Mouse (Mus musculus) lung, embryonic 15.5 days (tissue): ENCODE data around the gene Dixdc1. TPM values are rescaled to one million over a fixed set of nuclear protein-coding genes. Genes with fewer than 3 reads are reported as not detected.
A peak's percentile ranks its signal among the peaks of the same experiment; 100 is the strongest.

Experiments used
- ATAC-seq: fragments of 200-750 bp; cut with Nextera tagmentation; 2 replicates; pipeline ENCODE4 v1.8.0; 2017; ENCODE audit warnings: moderate number of reproducible peaks, borderline replicate concordance; ENCODE audit not compliant: low FRiP score, low TSS enrichment; ENCODE audit errors: extremely low read depth
- H3K27ac ChIP-seq: fragments of 300-500 bp; sonication (generic); 2 replicates; pipeline ENCODE4 v1.5.1; 2015; ENCODE audit warnings: moderate library complexity, mild to moderate bottlenecking, inconsistent platforms
- H3K27me3 ChIP-seq: fragments of 300-500 bp; sonication (generic); 2 replicates; pipeline ENCODE4 v1.6.1; 2015; ENCODE audit warnings: inconsistent platforms
- H3K36me3 ChIP-seq: fragments of 300-500 bp; sonication (generic); 2 replicates; pipeline ENCODE4 v1.6.1; 2015; ENCODE audit warnings: inconsistent platforms
- H3K4me1 ChIP-seq: fragments of 300-500 bp; sonication (generic); 2 replicates; pipeline ENCODE4 v1.6.1; 2015; ENCODE audit warnings: inconsistent platforms
- H3K4me2 ChIP-seq: fragments of 300-500 bp; sonication (generic); 2 replicates; pipeline ENCODE4 v1.6.1; 2015; ENCODE audit warnings: inconsistent platforms, mild to moderate bottlenecking, moderate library complexity
- H3K4me3 ChIP-seq: fragments of 300-500 bp; sonication (generic); 2 replicates; pipeline ENCODE4 v1.5.1; 2015; ENCODE audit warnings: mild to moderate bottlenecking, inconsistent platforms
- H3K9ac ChIP-seq: fragments of 300-500 bp; sonication (generic); 2 replicates; pipeline ENCODE4 v1.6.1; 2015; ENCODE audit warnings: inconsistent platforms
- H3K9me3 ChIP-seq: fragments of 300-500 bp; sonication (generic); 2 replicates; pipeline ENCODE4 v1.6.1; 2016; ENCODE audit warnings: inconsistent platforms
- WGBS: fragments of 180-500 bp; shearing (Covaris S2); methylation state at CpG from one replicate; pipeline ENCODE4 v1.1.7; 2015; 5-methylcytosine and 5-hydroxymethylcytosine counted together
- polyA plus RNA-seq: library from polyadenylated mRNA; unstranded; fragments of >200 nt; fragmentation: Nextera tagmentation; extraction: Ambion mirVana; gene quantifications from 2 replicates; pipeline ENCODE4 v1.2.1, GENCODE M21; 2015

Gene Dixdc1
- polyA plus RNA-seq, 1 experiment from 2014 or later: 7.8 TPM

DNA sequence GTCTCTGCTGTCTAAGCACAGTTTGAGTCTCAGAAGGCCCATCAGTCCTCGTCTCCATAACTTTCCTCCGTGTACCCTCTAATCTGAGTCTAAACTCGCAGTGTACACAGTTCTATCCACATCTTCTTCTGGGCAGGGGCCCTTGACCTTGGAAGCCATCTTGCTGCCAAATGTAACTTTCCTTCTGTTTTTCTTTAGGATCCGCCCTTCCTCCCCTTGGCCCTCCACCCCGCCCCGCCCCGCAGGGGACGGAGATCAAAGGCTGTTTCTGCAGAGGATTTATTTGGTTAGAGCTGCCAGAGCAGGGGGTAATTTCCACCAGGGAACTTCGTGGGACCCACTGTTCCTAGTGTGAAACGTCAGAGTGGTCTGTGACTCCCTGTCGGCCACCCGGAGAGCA, 18.3 kb downstream of the Dixdc1 start:
- no peaks in the 10 kb centered on the region for H3K9me3 ChIP-seq
- no peaks in the 10 kb centered on the region for H3K27me3 ChIP-seq
- H3K9ac ChIP-seq: no peak overlapping the region
- 24% methylated on average over 12 of the region's 12 CpGs for WGBS
- no peak overlapping the region for H3K27ac ChIP-seq
- H3K36me3 ChIP-seq: no peaks in the 10 kb centered on the region
- H3K4me3 ChIP-seq: no peak overlapping the region
- ATAC-seq: no peak
- no peak overlapping the region for H3K4me2 ChIP-seq
- H3K4me1 ChIP-seq: peaks cover 42% of the 10 kb centered on the region

DNA sequence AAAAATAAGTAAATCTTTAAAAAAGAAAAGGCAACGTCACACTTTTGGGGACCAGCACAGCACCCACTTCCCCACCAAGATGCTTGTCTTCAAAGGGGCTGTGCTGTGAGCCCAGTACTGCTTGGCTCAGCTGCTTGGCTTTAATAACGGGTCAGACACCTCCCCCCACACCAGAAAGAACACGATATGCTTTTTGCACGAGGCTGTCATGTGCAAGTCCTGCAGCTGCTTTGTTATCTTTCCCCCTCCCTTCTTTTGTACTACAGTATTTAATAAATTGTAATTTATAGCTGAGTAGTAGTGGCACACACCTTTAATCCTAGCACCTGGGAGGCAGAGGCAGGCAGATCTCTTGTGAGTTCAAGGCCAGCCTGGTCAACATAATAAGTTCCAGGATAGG, 20.4 kb downstream of the Dixdc1 start:
- Histone ChIP-seq H3K4me2 (no peak overlapping the region), H3K27me3 (no peaks in the 10 kb centered on the region), H3K9me3 (no peaks in the 10 kb centered on the region), H3K4me3 (no peak overlapping the region), H3K27ac (no peak overlapping the region), H3K36me3 (no peaks in the 10 kb centered on the region), H3K4me1 (peaks cover 28% of the 10 kb centered on the region), H3K9ac (no peak overlapping the region)
- ATAC-seq: no peak
- WGBS: 61% methylated on average over 4 of the region's 4 CpGs

DNA sequence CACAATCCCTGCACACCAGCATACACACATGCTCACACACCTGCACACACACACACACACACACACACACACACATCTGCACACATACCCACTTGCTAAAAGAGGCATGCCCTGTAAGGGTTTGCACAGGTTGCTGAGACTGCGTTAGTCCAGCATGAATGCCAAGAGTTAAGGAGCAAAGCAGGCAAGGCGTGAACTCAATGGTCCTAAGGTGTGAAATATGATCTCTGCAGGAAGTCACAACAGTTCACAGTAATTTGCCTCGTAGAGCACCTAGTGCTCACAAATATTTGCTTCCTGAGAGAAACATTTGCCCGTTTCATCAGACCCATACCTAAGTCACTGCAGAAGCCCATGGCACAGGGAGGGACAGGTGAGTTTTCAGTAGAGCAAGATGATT, 25.1 kb downstream of the Dixdc1 start:
- H3K4me2 ChIP-seq: no peak overlapping the region
- no peak; the same call in 1 of the 2 replicates for ATAC-seq

DNA sequence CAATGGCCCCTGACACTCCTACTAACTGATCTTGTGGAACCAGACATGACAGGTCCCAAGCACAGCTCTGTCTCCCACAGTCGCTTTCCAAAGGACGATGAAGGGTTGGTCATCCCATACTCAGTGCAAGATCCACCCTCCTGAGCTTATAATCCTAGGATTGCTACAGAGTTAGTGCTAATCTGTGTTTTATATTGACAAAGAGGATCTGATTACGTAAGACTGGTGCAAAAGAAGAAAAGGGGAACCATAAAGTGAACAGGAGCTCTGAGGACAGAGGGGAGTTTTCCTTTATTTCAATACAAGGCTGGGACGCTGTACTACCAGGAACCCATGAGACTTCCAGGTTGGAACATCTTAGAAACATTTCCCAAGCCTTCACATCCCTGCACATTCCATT, 28.0 kb downstream of the Dixdc1 start:
- WGBS: 84% methylated on average over 4 of the region's 4 CpGs
- no peak overlapping the region for H3K27ac ChIP-seq
- no peaks in the 10 kb centered on the region for H3K36me3 ChIP-seq
- no peaks in the 10 kb centered on the region for H3K27me3 ChIP-seq
- H3K4me3 ChIP-seq: no peak overlapping the region
- H3K9ac ChIP-seq: no peak overlapping the region
- ATAC-seq: no peak
- no peaks in the 10 kb centered on the region for H3K4me1 ChIP-seq
- no peaks in the 10 kb centered on the region for H3K9me3 ChIP-seq
- no peak overlapping the region for H3K4me2 ChIP-seq

More for the DNA sequence above, 25.1 kb downstream of the Dixdc1 start:
- Histone ChIP-seq H3K9me3 (no peaks in the 10 kb centered on the region), H3K27me3 (no peaks in the 10 kb centered on the region), H3K4me3 (no peak overlapping the region), H3K36me3 (no peaks in the 10 kb centered on the region), H3K4me1 (no peaks in the 10 kb centered on the region), H3K27ac (no peak overlapping the region), H3K9ac (no peak overlapping the region)
- 36% methylated on average over 4 of the region's 4 CpGs for WGBS

DNA sequence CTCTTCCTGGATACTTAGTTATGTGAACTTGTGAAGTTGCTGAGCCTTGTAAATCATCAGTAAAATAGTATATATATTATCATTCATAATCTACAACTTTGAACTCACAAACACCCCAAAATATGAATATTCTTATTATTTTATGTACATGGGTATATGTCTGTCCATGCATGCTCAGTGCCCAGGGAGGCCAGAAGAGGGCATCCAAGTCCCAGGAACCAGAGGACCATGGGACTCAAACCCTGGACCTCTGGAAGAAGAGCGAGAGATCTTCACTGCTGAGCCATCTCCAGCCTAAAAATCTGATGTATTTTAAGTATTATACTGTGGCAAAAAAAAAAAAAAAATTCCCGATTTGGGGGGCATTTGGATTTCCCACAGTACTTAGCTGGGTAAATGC, 30.2 kb downstream of the Dixdc1 start:
- Histone ChIP-seq H3K4me2 (no peak overlapping the region), H3K27me3 (no peaks in the 10 kb centered on the region), H3K9me3 (no peaks in the 10 kb centered on the region), H3K27ac (no peak overlapping the region), H3K9ac (no peak overlapping the region), H3K36me3 (no peaks in the 10 kb centered on the region), H3K4me1 (no peaks in the 10 kb centered on the region), H3K4me3 (no peak overlapping the region)
- no peak for ATAC-seq
- WGBS: 22% methylated on average over 2 of the region's 2 CpGs

DNA sequence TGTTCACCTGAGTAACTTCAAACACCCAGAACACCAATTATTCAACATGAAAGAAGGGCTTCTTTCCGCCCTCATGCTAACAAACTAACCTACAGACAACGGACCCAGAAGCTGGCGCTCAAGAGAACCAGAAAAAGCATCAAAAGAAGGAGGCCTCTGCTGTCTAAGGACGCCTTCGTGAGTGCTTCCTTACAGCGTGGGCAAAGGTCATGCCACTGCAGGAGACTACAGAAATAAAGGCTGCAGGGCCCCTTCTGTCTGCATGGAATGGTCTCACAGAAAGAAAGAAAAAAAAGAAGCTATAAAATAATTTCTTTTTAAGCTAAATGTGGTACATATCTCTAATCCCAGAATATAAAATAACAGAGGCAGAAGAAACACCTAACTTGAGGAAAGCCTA, 34.4 kb downstream of the Dixdc1 start:
- no peak overlapping the region for H3K9ac ChIP-seq
- peaks cover 8% of the 10 kb centered on the region; the same call in 1 of the 2 replicates for H3K27me3 ChIP-seq
- no peak overlapping the region for H3K4me2 ChIP-seq
- ATAC-seq: no peak
- no peaks in the 10 kb centered on the region for H3K36me3 ChIP-seq
- no peak overlapping the region for H3K4me3 ChIP-seq
- H3K27ac ChIP-seq: no peak overlapping the region
- WGBS: 52% methylated on average over 6 of the region's 6 CpGs
- H3K9me3 ChIP-seq: no peaks in the 10 kb centered on the region
- H3K4me1 ChIP-seq: peaks cover 5% of the 10 kb centered on the region

DNA sequence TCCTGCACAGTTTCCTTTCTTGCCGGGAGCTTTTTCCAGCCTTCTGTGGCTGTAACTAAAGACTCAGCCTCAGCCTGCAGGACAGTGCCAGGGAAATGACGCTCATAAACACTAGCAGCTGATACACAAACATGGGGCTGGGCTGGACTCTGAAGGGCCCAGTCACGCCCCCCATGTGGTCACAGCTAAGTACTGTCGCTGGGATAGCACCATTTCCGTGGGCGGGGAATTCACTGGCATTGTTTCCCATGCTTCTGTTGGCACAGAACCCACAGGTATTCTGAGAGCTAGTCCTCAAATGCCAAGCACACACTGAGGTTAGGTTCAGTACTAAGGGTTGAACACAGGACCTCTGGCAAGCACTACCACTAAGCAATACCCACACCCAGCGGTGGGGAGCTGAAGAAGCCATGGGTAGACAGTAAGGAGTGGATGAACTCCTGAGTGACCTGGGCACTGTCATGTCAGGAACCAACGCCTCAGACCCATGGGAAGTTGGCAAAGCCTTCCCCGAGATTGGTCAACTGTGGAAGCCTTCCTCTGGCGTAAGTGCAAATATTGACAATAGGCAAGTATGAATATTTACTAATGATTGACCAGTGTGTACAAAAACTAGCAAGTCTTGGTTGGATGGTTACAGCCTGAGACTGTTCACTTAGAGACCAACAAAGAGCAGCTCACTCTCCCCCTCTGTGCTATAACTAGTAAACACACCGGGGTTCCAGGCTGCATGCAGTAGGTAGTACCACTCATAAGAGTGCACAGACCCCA, 38.2 kb downstream of the Dixdc1 start:
- Histone ChIP-seq H3K4me1 (peaks cover 24% of the 10 kb centered on the region), H3K36me3 (no peaks in the 10 kb centered on the region), H3K9ac (no peak overlapping the region), H3K27me3 (peaks cover 36% of the 10 kb centered on the region), H3K27ac (peak overlapping the region; percentile 44; the same call in 1 of the 2 replicates), H3K4me2 (peak overlapping the region; percentile 26; the same call in 1 of the 2 replicates), H3K4me3 (no peak overlapping the region), H3K9me3 (no peaks in the 10 kb centered on the region)
- WGBS: 45% methylated on average over 11 of the region's 11 CpGs
- ATAC-seq: peak; percentile 56; the same call in 1 of the 2 replicates

DNA sequence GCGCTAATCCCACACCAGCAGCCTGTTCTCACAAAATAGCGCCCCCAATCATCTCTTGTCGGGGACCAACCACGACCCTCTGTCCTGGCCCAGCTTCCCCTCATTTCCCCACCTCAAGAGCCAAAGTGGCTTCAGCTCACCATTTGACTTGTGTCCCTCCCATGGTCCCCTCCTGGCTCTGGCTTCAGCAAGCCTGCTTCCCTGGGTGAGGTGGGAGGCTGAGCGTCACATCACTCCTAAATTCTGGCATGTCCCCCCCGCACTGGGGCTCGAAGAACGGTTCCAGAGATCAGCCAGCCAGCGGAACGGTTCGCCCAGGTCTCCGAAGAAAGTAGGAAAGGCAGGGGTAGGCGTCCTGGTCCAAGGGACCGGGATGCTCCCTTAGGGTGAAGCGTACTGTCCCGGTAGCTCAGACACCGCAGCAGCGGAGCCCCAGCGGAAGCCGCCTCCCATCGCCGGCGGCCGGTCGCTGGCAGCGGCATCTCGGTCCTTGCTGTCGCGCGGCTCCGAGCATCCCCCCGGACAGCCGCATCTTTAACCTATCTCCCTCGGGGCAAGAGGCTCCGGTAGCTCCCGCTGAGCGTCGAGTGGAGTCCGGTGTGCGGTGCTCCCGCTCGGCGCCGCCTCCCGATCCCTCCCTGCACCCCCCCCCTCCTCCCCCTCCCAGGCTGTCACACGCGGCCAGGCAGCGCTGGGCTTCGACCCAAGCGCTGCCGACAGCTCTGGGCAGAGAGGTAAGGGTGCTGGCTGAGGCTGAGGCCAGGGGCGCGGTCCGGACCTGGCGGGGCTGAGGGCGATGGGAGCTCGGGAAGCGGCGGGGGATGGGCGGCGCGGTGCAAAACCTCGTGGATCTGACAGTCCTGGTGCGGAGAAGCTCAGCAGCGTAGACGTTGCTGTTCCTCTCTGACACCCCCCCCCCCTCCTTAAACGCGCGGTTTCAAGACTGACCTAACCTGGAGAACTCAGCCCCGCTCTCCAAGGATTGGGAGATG, 40.6 kb downstream of the Dixdc1 start:
- Histone ChIP-seq H3K27ac (no peak overlapping the region), H3K4me3 (peak overlapping the region; percentile 49), H3K27me3 (peaks cover 36% of the 10 kb centered on the region), H3K36me3 (no peaks in the 10 kb centered on the region), H3K4me2 (peak overlapping the region; percentile 99), H3K9me3 (no peaks in the 10 kb centered on the region), H3K4me1 (peaks cover 24% of the 10 kb centered on the region), H3K9ac (peak overlapping the region; percentile 44)
- under 1% methylated on average over 70 of the region's 70 CpGs for WGBS
- ATAC-seq: peak; percentile 58

DNA sequence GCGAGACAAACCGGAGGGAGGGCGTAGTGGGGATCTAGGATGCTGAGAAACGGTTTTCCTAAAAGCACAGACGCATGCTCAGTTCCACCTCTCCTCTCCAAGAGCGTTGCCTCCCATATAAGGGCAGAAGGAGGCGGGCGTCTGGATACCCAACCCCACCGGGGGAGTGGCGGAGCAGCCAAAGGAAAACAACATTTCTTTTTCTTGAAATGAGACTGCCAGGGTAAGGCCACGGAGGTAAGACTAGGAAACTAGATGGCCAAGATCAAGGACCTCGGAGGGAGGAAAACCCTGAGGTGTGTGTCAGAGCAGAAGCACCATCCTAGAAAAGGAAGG, 41.6 kb downstream of the Dixdc1 start:
- H3K9ac ChIP-seq: no peak overlapping the region
- 0 out of 2 replicates have a peak, but pooled peaks have one; percentile 28 for ATAC-seq

DNA sequence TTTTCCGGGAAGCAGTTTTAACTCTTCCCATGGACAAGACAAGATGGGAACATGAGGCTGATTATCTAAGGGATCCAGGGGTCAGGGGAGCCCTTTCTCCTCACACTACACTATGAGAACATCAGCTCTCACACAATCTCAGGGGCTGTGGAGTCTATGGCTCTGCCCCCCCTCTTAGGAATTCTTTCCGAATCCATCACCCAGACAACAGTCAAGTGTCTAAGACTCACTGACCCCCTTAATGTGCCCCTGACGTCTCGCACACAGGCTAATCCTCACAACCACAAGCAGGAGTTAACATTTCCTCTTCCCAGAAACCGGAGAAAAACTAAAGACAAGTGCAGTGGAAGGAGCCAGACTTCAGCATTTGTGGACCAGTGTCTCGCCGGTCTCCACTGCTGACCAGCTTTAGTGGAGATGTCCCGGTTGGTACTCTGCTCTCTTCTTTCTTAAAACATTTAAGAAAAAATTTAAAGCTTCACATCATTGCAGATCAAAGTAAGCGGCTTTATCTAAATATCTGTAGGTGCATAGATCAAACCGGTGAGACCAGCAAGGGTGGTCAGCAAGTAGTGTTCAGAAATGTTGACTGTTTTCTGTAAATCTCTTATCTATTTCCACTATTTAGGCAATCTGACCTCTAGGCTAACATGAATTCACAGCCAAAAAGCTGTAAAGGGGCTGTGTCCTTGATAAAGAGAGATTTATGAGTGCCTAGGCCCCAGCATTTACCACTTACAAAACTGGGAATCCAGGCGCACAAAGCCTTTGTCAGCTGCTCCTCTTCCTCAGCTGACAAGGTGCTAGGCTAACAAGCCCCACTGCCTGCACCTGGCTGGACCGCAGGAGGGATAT, 42.2 kb downstream of the Dixdc1 start:
- ATAC-seq: no peak
- H3K27me3 ChIP-seq: peaks cover 36% of the 10 kb centered on the region
- peak overlapping the region; percentile 99 for H3K4me2 ChIP-seq
- H3K9me3 ChIP-seq: no peaks in the 10 kb centered on the region
- no peak overlapping the region for H3K27ac ChIP-seq
- WGBS: 53% methylated on average over 12 of the region's 12 CpGs
- no peak overlapping the region for H3K9ac ChIP-seq
- H3K4me1 ChIP-seq: peaks cover 31% of the 10 kb centered on the region
- peak overlapping the region; percentile 49 for H3K4me3 ChIP-seq
- no peaks in the 10 kb centered on the region for H3K36me3 ChIP-seq

More for the DNA sequence above, 41.6 kb downstream of the Dixdc1 start:
- peaks cover 29% of the 10 kb centered on the region for H3K4me1 ChIP-seq
- 3% methylated on average over 12 of the region's 12 CpGs for WGBS
- H3K4me3 ChIP-seq: peak overlapping the region; percentile 49
- H3K27ac ChIP-seq: no peak overlapping the region
- peak overlapping the region; percentile 99 for H3K4me2 ChIP-seq
- H3K27me3 ChIP-seq: peaks cover 36% of the 10 kb centered on the region
- no peaks in the 10 kb centered on the region for H3K9me3 ChIP-seq
- no peaks in the 10 kb centered on the region for H3K36me3 ChIP-seq

DNA sequence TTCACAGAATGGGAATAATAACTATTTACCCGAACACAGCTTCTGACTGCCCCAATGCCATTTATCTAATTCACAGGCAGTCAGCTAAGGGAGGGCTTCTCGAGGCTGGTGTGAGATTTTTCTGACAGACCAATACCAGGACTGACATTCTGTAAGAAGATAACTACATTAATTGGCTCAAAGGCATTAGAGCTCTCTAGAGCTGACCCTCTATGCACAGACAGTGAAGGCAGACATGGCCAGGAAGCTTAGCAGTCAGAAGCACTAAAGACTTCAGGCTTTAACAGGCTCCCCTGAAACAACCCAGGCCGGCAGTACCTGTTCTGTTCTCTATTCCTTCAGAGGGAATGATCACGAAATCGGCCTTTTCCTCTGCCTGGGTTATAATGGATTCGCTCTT, 44.2 kb downstream of the Dixdc1 start:
- Histone ChIP-seq H3K4me1 (peaks cover 25% of the 10 kb centered on the region), H3K9me3 (no peaks in the 10 kb centered on the region), H3K4me2 (no peak overlapping the region), H3K9ac (no peak overlapping the region), H3K27me3 (peaks cover 30% of the 10 kb centered on the region), H3K36me3 (no peaks in the 10 kb centered on the region), H3K4me3 (no peak overlapping the region), H3K27ac (no peak overlapping the region)
- 80% methylated on average over 6 of the region's 6 CpGs for WGBS
- ATAC-seq: no peak
